Mouse (Mus musculus): ENCODE measurements at regions not wholly inside any gene's neighbourhood (a gene's known extent, or its start where the extent isn't known, plus 50 kb on each side); places are given as distances from the start of the nearest gene placed in this dataset.

DNA sequence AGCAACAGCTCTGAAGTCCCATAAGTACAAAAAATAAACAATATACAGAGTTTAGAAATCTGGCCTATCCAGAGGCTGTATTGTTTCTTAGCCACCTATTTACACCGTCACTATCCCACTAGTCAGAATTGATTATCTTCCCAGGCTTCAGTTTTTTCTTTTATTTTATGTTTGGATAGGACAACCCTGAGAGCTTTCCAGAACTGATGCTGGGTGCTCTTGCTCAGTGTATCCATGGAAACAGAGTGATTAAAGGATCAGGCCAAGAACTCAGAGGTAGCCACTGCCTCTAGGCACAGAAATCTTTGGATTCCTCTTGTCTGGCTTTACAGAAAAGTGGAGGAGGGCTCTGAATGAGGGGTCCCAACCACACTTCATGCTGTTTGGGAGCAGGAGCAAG, 55.3 kb upstream of the Lmcd1 start:
- H3K4me1 ChIP-seq (ENCODE audit: control insufficient read depth, insufficient read depth, low read length) = peaks cover 2% of the 10 kb centered on the region; the same call in 1 of the 2 replicates
- H3K27ac ChIP-seq (ENCODE audit: insufficient read depth, low read length) = no peak overlapping the region
- TF ChIP-seq CTCF (IDR thresholded peaks at IDR 0.05; ENCODE audit: borderline replicate concordance, insufficient read depth, low read length) (no peak), POLR2A (IDR thresholded peaks at IDR 0.05; ENCODE audit: low read depth, low read length) (no peak)
- no peak overlapping the region for H3K4me3 ChIP-seq (ENCODE audit: insufficient read depth, low read length)

DNA sequence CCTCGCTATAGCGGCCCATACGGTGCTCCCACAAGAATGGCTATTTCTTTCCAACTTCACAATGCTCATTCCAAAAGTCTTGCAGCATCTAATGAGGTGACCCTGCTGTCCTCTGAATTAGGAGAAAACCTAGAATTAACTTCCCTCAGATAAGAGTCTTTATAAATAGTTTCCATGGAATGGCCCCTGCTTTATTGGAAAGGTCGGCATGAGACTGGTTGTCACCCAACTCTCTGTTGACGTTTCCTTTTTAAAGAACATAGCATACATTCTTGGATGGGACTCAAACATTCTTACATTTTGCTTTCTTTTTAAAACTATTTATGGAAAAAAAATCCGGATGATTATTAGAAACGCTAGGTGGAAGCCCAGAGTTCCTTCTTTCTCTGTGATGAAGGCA, 53.9 kb upstream of the Lmcd1 start:
- TF ChIP-seq CTCF (IDR thresholded peaks at IDR 0.05; ENCODE audit: borderline replicate concordance, insufficient read depth, low read length) (no peak), POLR2A (IDR thresholded peaks at IDR 0.05; ENCODE audit: low read depth, low read length) (no peak)
- Histone ChIP-seq H3K4me3 (ENCODE audit: insufficient read depth, low read length) (no peak overlapping the region), H3K4me1 (ENCODE audit: control insufficient read depth, insufficient read depth, low read length) (peaks cover 2% of the 10 kb centered on the region; the same call in 1 of the 2 replicates), H3K27ac (ENCODE audit: insufficient read depth, low read length) (no peak overlapping the region)

DNA sequence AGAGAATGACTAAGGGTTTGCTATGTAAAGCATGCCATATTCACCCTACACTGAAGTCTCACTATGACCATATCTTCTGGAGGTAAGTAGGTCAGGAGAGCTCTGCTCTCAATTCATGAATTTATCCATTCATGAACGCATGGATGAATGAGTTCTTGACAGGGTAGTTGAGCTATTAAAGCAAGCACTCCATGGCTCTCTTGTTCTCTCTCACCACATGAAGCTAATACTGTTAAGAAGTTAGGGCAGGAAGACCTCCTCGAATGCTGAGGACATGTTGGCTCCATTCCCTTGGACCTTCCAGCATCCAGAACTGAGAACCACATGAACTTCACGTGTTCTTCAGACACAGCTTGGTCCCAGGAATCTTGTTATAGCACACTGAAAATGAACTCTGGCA, 53.4 kb upstream of the Lmcd1 start:
- Histone ChIP-seq H3K4me1 (ENCODE audit: control insufficient read depth, insufficient read depth, low read length) (peaks cover 2% of the 10 kb centered on the region; the same call in 1 of the 2 replicates), H3K27ac (ENCODE audit: insufficient read depth, low read length) (no peak overlapping the region), H3K4me3 (ENCODE audit: insufficient read depth, low read length) (no peak overlapping the region)
- TF ChIP-seq POLR2A (IDR thresholded peaks at IDR 0.05; ENCODE audit: low read depth, low read length) (no peak), CTCF (IDR thresholded peaks at IDR 0.05; ENCODE audit: borderline replicate concordance, insufficient read depth, low read length) (no peak)

DNA sequence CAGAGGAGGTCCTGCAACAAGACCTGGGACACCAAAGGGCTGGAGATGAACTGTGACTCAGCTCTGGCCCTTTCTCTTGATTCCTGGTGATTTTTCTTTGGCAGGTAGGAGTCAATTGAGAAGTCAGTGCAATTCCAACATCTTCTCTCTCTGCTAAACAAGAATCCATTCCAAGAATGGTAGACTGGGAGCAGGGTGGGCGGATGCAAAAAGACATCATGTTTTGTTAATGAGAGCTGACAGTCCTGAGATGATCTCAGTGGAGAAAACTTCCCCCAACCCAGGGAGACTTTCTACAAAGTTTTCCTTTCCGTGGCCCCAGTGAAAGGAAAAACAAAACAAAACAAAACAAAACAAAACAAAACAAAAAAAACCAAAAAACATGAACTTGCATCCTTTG, 52.2 kb upstream of the Lmcd1 start:
- H3K27ac ChIP-seq (ENCODE audit: insufficient read depth, low read length) = no peak overlapping the region; the same call in 1 of the 2 replicates
- TF ChIP-seq POLR2A (IDR thresholded peaks at IDR 0.05; ENCODE audit: low read depth, low read length) = no peak
- TF ChIP-seq CTCF (IDR thresholded peaks at IDR 0.05; ENCODE audit: borderline replicate concordance, insufficient read depth, low read length) = no peak

DNA sequence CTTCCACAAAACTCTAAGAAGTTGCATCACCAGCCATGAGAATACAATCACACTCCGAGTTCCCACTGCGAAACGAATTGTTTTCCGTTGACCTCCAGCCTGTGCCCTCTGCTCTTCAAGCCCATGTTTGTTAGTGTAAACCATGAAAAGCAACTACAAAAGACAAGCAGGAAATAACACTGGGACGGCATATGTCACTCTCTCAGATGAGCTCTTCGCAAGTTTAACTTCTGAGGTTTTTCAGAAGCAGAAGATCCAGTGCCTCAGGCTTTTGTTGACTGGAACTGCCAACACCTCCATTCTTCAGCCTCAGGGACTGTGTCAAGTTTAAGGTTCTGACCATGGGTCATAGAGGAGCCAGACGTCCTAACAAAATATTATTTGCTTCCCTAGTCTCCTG, 50.2 kb upstream of the Lmcd1 start:
- Histone ChIP-seq H3K4me1 (ENCODE audit: control insufficient read depth, insufficient read depth, low read length) (peaks cover 2% of the 10 kb centered on the region; the same call in 1 of the 2 replicates), H3K27ac (ENCODE audit: insufficient read depth, low read length) (no peak overlapping the region), H3K4me3 (ENCODE audit: insufficient read depth, low read length) (no peak overlapping the region)
- TF ChIP-seq CTCF (IDR thresholded peaks at IDR 0.05; ENCODE audit: borderline replicate concordance, insufficient read depth, low read length) = no peak
- TF ChIP-seq POLR2A (IDR thresholded peaks at IDR 0.05; ENCODE audit: low read depth, low read length) = no peak

More for the DNA sequence above, 52.2 kb upstream of the Lmcd1 start:
- Histone ChIP-seq H3K4me1 (ENCODE audit: control insufficient read depth, insufficient read depth, low read length) (peaks cover 2% of the 10 kb centered on the region; the same call in 1 of the 2 replicates), H3K4me3 (ENCODE audit: insufficient read depth, low read length) (no peak overlapping the region)
